Mouse (Mus musculus) neural tube, embryonic 11.5 days (tissue): ENCODE results near the gene Rnasek. TPM values are rescaled to one million over a fixed set of nuclear protein-coding genes. Genes with fewer than 3 reads are reported as not detected.

Experiments
- ATAC-seq: fragments of 200-750 bp; cut with Nextera tagmentation; 2 replicates; pipeline ENCODE4 v1.8.0; 2017; ENCODE audit warnings: moderate number of reproducible peaks, mild to moderate bottlenecking, moderate TSS enrichment, moderate library complexity; ENCODE audit not compliant: insufficient read depth, low FRiP score, low TSS enrichment
- DNase-seq: peaks from one replicate; pipeline ENCODE4 v3.0.0-alpha.2; 2015; ENCODE audit warnings: low spot score
- H3K27ac ChIP-seq: fragments of 300-500 bp; sonication (generic); 2 replicates; pipeline ENCODE4 v1.5.1; 2014; ENCODE audit warnings: low read depth, mild to moderate bottlenecking, low read length
- H3K27me3 ChIP-seq: fragments of 300-500 bp; sonication (generic); 2 replicates; pipeline ENCODE4 v1.6.1; 2014; ENCODE audit warnings: mild to moderate bottlenecking, low read length, mixed read lengths; ENCODE audit not compliant: control insufficient read depth, insufficient read depth
- H3K36me3 ChIP-seq: fragments of 300-500 bp; sonication (generic); 2 replicates; pipeline ENCODE4 v1.6.1; 2014; ENCODE audit warnings: mild to moderate bottlenecking, low read length, moderate library complexity, mixed read lengths; ENCODE audit not compliant: control insufficient read depth, insufficient read depth
- H3K4me1 ChIP-seq: fragments of 300-500 bp; sonication (generic); 2 replicates; pipeline ENCODE4 v1.6.1; 2014; ENCODE audit warnings: low read length, mixed read lengths; ENCODE audit not compliant: control insufficient read depth, insufficient read depth
- H3K4me2 ChIP-seq: fragments of 300-500 bp; sonication (generic); 2 replicates; pipeline ENCODE4 v1.6.1; 2014; ENCODE audit warnings: low read depth, mild to moderate bottlenecking, moderate library complexity
- H3K4me3 ChIP-seq: fragments of 300-500 bp; sonication (generic); 2 replicates; pipeline ENCODE4 v1.5.1; 2014; ENCODE audit warnings: low read depth, low read length
- H3K9ac ChIP-seq: fragments of 300-500 bp; sonication (generic); 2 replicates; pipeline ENCODE4 v1.6.1; 2014; ENCODE audit warnings: mild to moderate bottlenecking, low read length
- H3K9me3 ChIP-seq: fragments of 300-500 bp; sonication (generic); 2 replicates; pipeline ENCODE4 v1.6.1; 2016; ENCODE audit warnings: low read length; ENCODE audit not compliant: control insufficient read depth
- WGBS: fragments of 180-500 bp; shearing (Covaris S2); extraction: QIAGEN DNeasy Blood & Tissue Kit; methylation state at CpG from one replicate; pipeline ENCODE4 v1.1.7; 2014; 5-methylcytosine and 5-hydroxymethylcytosine counted together
- polyA plus RNA-seq: library from polyadenylated mRNA; unstranded; fragments of >200 nt; fragmentation: Nextera tagmentation; extraction: Ambion mirVana; gene quantifications from 2 replicates; pipeline ENCODE4 v1.2.1, GENCODE M21; 2014

Rnasek gene
- polyA plus RNA-seq, 1 experiment from 2014 or later: 160 TPM

- Histone ChIP-seq H3K27me3 (no peaks in the 10 kb centered on the region), H3K9me3 (no peaks in the 10 kb centered on the region), H3K4me1 (peaks cover 13% of the 10 kb centered on the region), H3K4me3 (no peak overlapping the region), H3K27ac (no peak overlapping the region), H3K4me2 (no peak overlapping the region), H3K36me3 (no peaks in the 10 kb centered on the region), H3K9ac (no peak overlapping the region)
- no peak for ATAC-seq
- whole genome bisulfite sequencing: 64% methylated on average over 11 of the region's 11 CpGs
- DNase-seq: no peak
Observed at GRCm38 (mm10) chr11:70242591-70242990, 2.9 kb upstream of the Rnasek start.

- 0 out of 2 replicates have a peak, but pooled peaks cover 4% of the 10 kb centered on the region for H3K36me3 ChIP-seq
- no peaks in the 10 kb centered on the region for H3K27me3 ChIP-seq
- WGBS: 14% methylated on average over 23 of the region's 23 CpGs
- no peak for DNase-seq
- ATAC-seq: no peak
- H3K4me2 ChIP-seq: peak overlapping the region; percentile 97
- peak overlapping the region; percentile 21; the same call in 1 of the 2 replicates for H3K27ac ChIP-seq
- peaks cover 18% of the 10 kb centered on the region for H3K4me1 ChIP-seq
- H3K9me3 ChIP-seq: no peaks in the 10 kb centered on the region
- peak overlapping the region; percentile 94 for H3K4me3 ChIP-seq
- peak overlapping the region; percentile 88 for H3K9ac ChIP-seq
Observed at GRCm38 (mm10) chr11:70238591-70239440, 826 bp downstream of the Rnasek start.

GRCm38 (mm10) chr11:70237457-70238167, 2.0 kb downstream of the Rnasek start, which contains the start of gene 0610010K14Rik:
Gene 0610010K14Rik, minus strand, starts transcription at chr11:70237914.
- peak; percentile 97 for DNase-seq
- under 1% methylated on average over 45 of the region's 70 CpGs for WGBS
- Histone ChIP-seq H3K4me2 (peak within 1 kb of the TSS; percentile 97), H3K27ac (peak within 1 kb of the TSS; percentile 88), H3K4me1 (peaks cover 18% of the 10 kb centered on the region), H3K4me3 (peak within 1 kb of the TSS; percentile 94), H3K9me3 (no peaks in the 10 kb centered on the region), H3K9ac (peak within 1 kb of the TSS; percentile 88), H3K27me3 (no peaks in the 10 kb centered on the region), H3K36me3 (0 out of 2 replicates have a peak, but pooled peaks cover 4% of the 10 kb centered on the region)
- ATAC-seq: peak; percentile 92

- Histone ChIP-seq H3K27ac (no peak overlapping the region), H3K36me3 (0 out of 2 replicates have a peak, but pooled peaks cover 4% of the 10 kb centered on the region), H3K4me1 (peaks cover 18% of the 10 kb centered on the region), H3K4me3 (peak overlapping the region; percentile 94), H3K9ac (peak overlapping the region; percentile 82), H3K9me3 (no peaks in the 10 kb centered on the region), H3K4me2 (peak overlapping the region; percentile 97), H3K27me3 (no peaks in the 10 kb centered on the region)
- WGBS: 56% methylated on average over 7 of the region's 7 CpGs
- ATAC-seq (no peak), DNase-seq (no peak)
Observed at GRCm38 (mm10) chr11:70236717-70237116, 2.9 kb downstream of the Rnasek start.

GRCm38 (mm10) chr11:70235254-70235900, 4.3 kb downstream of the Rnasek start:
- Histone ChIP-seq H3K4me2 (no peak overlapping the region), H3K27me3 (peaks cover under 1% of the 10 kb centered on the region), H3K27ac (no peak overlapping the region), H3K9ac (no peak overlapping the region), H3K36me3 (0 out of 2 replicates have a peak, but pooled peaks cover 4% of the 10 kb centered on the region), H3K9me3 (no peaks in the 10 kb centered on the region), H3K4me3 (no peak overlapping the region), H3K4me1 (peaks cover 16% of the 10 kb centered on the region)
- DNase-seq: peak; percentile 1
- 92% methylated on average over 12 of the region's 12 CpGs for WGBS
- ATAC-seq: no peak

GRCm38 (mm10) chr11:70234497-70234896, 5.1 kb downstream of the Rnasek start:
- DNase-seq (peak; percentile 2), ATAC-seq (no peak)
- peaks cover 9% of the 10 kb centered on the region for H3K27me3 ChIP-seq
- H3K27ac ChIP-seq: no peak overlapping the region
- no peak overlapping the region for H3K4me3 ChIP-seq
- H3K4me2 ChIP-seq: no peak overlapping the region
- no peak overlapping the region for H3K9ac ChIP-seq
- no peaks in the 10 kb centered on the region for H3K9me3 ChIP-seq
- peaks cover 14% of the 10 kb centered on the region for H3K4me1 ChIP-seq
- 0 out of 2 replicates have a peak, but pooled peaks cover 4% of the 10 kb centered on the region for H3K36me3 ChIP-seq
- 89% methylated on average over 8 of the region's 8 CpGs for WGBS

- DNase-seq (peak; percentile 8), ATAC-seq (no peak)
- Histone ChIP-seq H3K9ac (no peak overlapping the region), H3K27me3 (peaks cover 14% of the 10 kb centered on the region), H3K36me3 (0 out of 2 replicates have a peak, but pooled peaks cover 4% of the 10 kb centered on the region), H3K9me3 (no peaks in the 10 kb centered on the region), H3K4me3 (no peak overlapping the region), H3K27ac (no peak overlapping the region), H3K4me1 (peaks cover 15% of the 10 kb centered on the region), H3K4me2 (no peak overlapping the region)
- WGBS: 65% methylated on average over 5 of the region's 5 CpGs
Observed at GRCm38 (mm10) chr11:70234037-70234436, 5.6 kb downstream of the Rnasek start.

- DNase-seq (no peak), ATAC-seq (no peak)
- Histone ChIP-seq H3K4me2 (peak overlapping the region; percentile 40), H3K27ac (no peak overlapping the region), H3K9me3 (no peaks in the 10 kb centered on the region), H3K4me1 (peaks cover 7% of the 10 kb centered on the region), H3K4me3 (no peak overlapping the region; the same call in 1 of the 2 replicates), H3K36me3 (0 out of 2 replicates have a peak, but pooled peaks cover 4% of the 10 kb centered on the region), H3K9ac (peak overlapping the region; percentile 47), H3K27me3 (peaks cover 23% of the 10 kb centered on the region)
- 45% methylated on average over 8 of the region's 8 CpGs for WGBS
Observed at GRCm38 (mm10) chr11:70233016-70233415, 6.6 kb downstream of the Rnasek start.
